Mouse (Mus musculus) C2C12 (cell line): Measurements from ENCODE around the gene Gas6. TPM values are rescaled to one million over a fixed set of nuclear protein-coding genes. Genes with fewer than 3 reads are reported as not detected.
A peak's percentile ranks its signal among the peaks of the same experiment; 100 is the strongest.

ENCODE experiments used
- H3K27me3 ChIP-seq: one replicate; pipeline ENCODE4 v1.6.1; 2011; ENCODE audit not compliant: control insufficient read depth, insufficient read depth, insufficient read length
- H3K36me3 ChIP-seq: one replicate; pipeline ENCODE4 v1.6.1; 2011; ENCODE audit not compliant: control insufficient read depth, insufficient read depth
- H3K4me3 ChIP-seq: one replicate; pipeline ENCODE4 v1.5.1; 2011; ENCODE audit warnings: mild to moderate bottlenecking, control low read depth; ENCODE audit not compliant: poor library complexity, insufficient read depth, severe bottlenecking
- H3K79me2 ChIP-seq: one replicate; pipeline ENCODE4 v1.6.1; 2011; ENCODE audit not compliant: control insufficient read depth, insufficient read depth
- H3K79me3 ChIP-seq: one replicate; pipeline ENCODE4 v1.6.1; 2011; ENCODE audit warnings: low read depth, control low read depth
- H3ac ChIP-seq: one replicate; pipeline ENCODE3; 2011; ENCODE audit warnings: low read depth; ENCODE audit not compliant: control insufficient read depth, insufficient read length
- CEBPB ChIP-seq: IDR thresholded peaks from one replicate; pipeline ENCODE4 v1.6.1; 2011; ENCODE audit warnings: low read depth, mild to moderate bottlenecking, control low read depth, moderate library complexity
- CTCF ChIP-seq: IDR thresholded peaks from one replicate; pipeline ENCODE4 v1.5.1; 2011; ENCODE audit not compliant: control insufficient read depth, insufficient read depth, insufficient read length
- FOSL1 ChIP-seq: IDR thresholded peaks from one replicate; pipeline ENCODE4 v1.8.0; 2011; ENCODE audit warnings: mild to moderate bottlenecking, low read length; ENCODE audit not compliant: poor library complexity, insufficient read depth, severe bottlenecking
- MAX ChIP-seq: IDR thresholded peaks from one replicate; pipeline ENCODE4 v1.6.1; 2011; ENCODE audit warnings: mild to moderate bottlenecking, control low read depth
- MYOD1 ChIP-seq: IDR thresholded peaks from one replicate; pipeline ENCODE4 v1.6.1; 2011; ENCODE audit warnings: low read depth; ENCODE audit not compliant: control insufficient read depth, insufficient read length
- MYOG ChIP-seq: IDR thresholded peaks from one replicate; pipeline ENCODE4 v1.6.1; 2011; ENCODE audit not compliant: control insufficient read depth, insufficient read length; ENCODE audit errors: extremely low read depth
- USF1 ChIP-seq: IDR thresholded peaks from one replicate; pipeline ENCODE4 v1.6.1; 2011; ENCODE audit warnings: low read depth, mild to moderate bottlenecking, control low read depth, moderate library complexity
- polyA plus RNA-seq: library from polyadenylated mRNA; unstranded; fragments of >200 nt; fragmentation: generic; extraction: Trizol; gene quantifications from one replicate; pipeline ENCODE4 v1.2.1, GENCODE M21; 2012; ENCODE audit warnings: missing spikeins

The Gas6 gene
- polyA plus RNA-seq, 1 experiment, result 0.73 TPM

DNA sequence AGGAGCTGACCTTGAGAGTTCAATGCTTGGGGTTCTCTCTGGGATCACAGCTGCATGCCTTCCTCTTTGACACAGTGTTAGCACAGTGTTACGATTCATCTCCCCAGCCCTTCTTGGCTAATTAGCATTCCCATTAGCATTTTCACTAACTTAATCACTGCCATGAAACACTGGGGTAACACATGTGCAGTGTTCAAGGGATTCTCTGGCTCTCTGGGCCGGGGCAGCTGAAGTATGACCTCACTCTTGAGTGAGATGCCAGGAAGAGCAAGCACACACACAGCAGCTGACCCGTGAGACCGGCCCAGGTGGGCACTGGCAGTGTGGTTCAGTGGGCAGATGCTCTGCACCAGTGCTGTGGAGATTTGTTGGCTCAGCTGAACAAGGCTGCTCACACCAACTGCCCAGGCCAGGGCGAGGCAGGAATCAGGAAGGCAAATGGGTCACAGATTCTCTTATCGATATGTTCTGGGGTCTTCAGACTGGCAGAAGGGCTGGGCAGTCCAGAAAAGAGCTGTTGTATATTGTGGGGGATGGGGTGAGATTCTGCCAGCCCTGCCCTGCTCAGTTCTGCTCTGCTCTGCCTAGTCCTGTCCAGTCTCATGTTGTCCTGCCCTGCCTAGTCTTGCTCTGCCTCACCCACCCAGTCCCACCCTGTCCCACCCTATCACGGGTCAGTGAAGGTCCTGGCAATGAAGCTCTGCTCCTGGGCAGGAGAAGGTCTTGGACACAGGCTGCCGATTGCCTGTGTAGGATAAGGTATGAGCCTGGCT lies 39.8 kb downstream of the Gas6 start:
- H3K36me3 ChIP-seq, result no peaks in the 10 kb centered on the region
- H3ac ChIP-seq, result no peak overlapping the region
- no peaks in the 10 kb centered on the region for H3K79me3 ChIP-seq
- no peak for TF ChIP-seq CEBPB
- TF ChIP-seq USF1, result no peak
- no peak for TF ChIP-seq FOSL1
- no peak for TF ChIP-seq MAX
- no peak for TF ChIP-seq MYOD1
- TF ChIP-seq CTCF, result no peak
- no peak for TF ChIP-seq MYOG
- peaks cover 37% of the 10 kb centered on the region for H3K27me3 ChIP-seq
- H3K79me2 ChIP-seq, result no peaks in the 10 kb centered on the region
- H3K4me3 ChIP-seq, result no peak overlapping the region

DNA sequence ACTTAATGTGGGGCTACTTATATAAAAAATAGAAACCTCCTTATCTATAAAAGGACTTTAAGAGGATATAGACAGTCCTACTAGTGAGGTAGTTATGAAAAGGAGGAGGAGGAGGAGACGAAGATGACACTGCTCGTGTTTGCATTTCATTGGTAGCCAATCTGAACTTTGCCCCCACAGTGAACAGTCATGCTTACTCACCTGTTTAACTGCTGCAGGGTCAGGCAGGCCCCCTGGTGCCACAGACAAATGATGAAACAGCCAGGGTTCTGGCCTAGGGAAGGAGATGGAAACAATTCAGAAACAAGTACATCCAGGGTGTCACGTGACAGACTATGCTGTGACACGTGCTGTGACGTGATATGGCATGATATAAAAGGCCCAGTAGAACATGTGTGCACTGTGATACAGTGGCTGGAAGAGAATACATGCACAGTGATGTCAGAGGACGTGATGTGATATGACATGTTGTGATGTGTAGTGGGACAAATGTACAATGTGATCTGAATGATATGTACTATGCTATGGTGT lies 42.5 kb downstream of the Gas6 start:
- peaks cover 27% of the 10 kb centered on the region for H3K27me3 ChIP-seq
- H3K4me3 ChIP-seq, result no peak overlapping the region

DNA sequence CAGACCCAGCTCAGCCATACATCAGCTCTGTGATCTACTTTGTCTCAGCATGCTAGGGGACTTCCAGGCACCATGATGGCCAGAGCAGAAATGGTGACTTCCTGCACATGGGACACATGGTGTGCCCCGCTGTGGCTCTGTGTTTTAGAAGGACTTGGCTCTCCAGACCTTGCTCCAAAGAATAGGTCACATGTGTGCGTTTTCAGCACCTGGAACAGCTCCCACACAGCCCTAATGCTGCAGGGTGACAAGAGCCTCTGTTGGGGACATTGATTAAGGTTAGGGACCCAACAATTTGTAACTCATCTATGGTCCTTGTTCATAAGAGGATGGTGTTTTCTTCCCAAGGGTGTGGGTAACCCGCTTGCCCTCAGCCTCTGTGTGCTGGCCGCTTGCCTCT lies 46.1 kb downstream of the Gas6 start:
- no peak overlapping the region for H3K4me3 ChIP-seq
- H3ac ChIP-seq, result no peak overlapping the region
- H3K79me3 ChIP-seq, result no peaks in the 10 kb centered on the region

More for the DNA sequence above, 42.5 kb downstream of the Gas6 start:
- no peak overlapping the region for H3ac ChIP-seq
- no peaks in the 10 kb centered on the region for H3K79me2 ChIP-seq
- H3K79me3 ChIP-seq, result no peaks in the 10 kb centered on the region
- no peaks in the 10 kb centered on the region for H3K36me3 ChIP-seq
- no peak for TF ChIP-seq CEBPB
- TF ChIP-seq MYOG, result no peak
- TF ChIP-seq MAX, result no peak
- no peak for TF ChIP-seq MYOD1
- TF ChIP-seq CTCF, result no peak
- TF ChIP-seq FOSL1, result no peak
- TF ChIP-seq USF1, result peak; percentile 74

DNA sequence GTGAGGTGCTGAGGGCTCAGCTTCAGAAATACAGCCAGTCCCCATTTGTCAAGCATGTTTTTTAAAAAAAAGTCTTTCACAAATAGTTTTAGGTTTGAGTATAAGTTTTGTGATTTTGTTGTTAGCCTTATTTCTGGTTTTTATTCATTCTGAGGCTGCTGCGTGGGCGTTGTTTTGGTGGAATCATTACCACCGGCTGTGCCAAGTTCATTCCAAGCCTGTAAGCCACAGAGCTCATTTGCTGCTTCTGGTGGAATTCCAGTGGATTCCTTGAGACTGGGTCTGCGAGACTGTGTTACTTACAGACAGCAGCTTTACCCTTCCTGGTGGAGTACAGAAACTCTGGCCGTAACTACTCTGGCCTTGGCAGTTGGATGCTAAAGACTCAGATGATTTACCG lies 47.8 kb downstream of the Gas6 start:
- H3K36me3 ChIP-seq, result no peaks in the 10 kb centered on the region
- H3K27me3 ChIP-seq, result peaks cover 24% of the 10 kb centered on the region
- H3ac ChIP-seq, result no peak overlapping the region
- H3K4me3 ChIP-seq, result no peak overlapping the region
- TF ChIP-seq MAX (no peak), CEBPB (no peak), MYOD1 (no peak), MYOG (no peak), FOSL1 (no peak), CTCF (no peak)
- no peaks in the 10 kb centered on the region for H3K79me3 ChIP-seq
- no peaks in the 10 kb centered on the region for H3K79me2 ChIP-seq

More for the DNA sequence above, 46.1 kb downstream of the Gas6 start:
- TF ChIP-seq FOSL1 (no peak), USF1 (peak; percentile 46)
- Histone ChIP-seq H3K79me2 (no peaks in the 10 kb centered on the region), H3K36me3 (no peaks in the 10 kb centered on the region), H3K27me3 (peaks cover 19% of the 10 kb centered on the region)

DNA sequence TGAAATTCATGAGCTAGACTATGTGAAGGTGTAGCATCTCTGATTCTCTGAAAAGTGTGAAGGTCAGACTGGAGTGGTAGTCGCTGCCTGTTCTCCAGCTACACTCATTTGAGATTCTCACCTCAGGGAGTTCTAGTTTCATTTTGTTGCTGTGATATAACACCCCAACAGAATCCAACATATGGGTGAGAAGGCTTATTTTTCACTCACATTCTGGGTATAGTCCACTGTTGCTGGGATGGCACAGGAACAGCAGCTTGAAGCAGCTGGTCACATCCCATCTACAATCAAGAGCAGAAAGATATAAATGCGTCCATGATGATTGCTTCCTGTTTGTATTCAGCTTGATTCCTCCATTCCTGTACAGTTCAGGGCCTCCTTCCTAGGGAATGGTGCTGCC lies 52.1 kb downstream of the Gas6 start:
- Histone ChIP-seq H3K79me2 (no peaks in the 10 kb centered on the region), H3K4me3 (no peak overlapping the region), H3K27me3 (peaks cover 54% of the 10 kb centered on the region), H3K79me3 (no peaks in the 10 kb centered on the region), H3ac (no peak overlapping the region), H3K36me3 (no peaks in the 10 kb centered on the region)
- TF ChIP-seq CEBPB (no peak), CTCF (no peak), MYOG (no peak), MYOD1 (no peak), USF1 (no peak), FOSL1 (no peak), MAX (no peak)

DNA sequence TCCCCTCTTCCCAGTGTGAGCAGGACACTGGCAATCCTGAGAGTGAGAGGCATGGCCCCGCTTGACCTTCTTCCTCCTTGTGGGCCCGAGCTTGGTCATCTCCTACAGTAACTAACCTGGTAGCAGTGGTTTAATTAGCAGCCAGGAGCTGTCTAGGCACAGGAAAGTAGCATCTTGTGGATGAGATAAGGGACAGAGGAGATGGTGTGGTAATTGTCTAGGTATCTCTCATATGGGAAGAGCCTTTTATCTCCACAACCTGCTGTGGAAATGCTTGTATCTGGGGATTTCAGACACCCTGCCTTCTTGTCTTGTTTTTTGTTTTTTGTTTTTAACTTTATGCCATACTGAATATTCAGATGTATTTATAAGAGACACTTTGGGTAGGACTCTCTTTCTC lies 56.8 kb downstream of the Gas6 start:
- no peak overlapping the region for H3K4me3 ChIP-seq
- no peaks in the 10 kb centered on the region for H3K79me3 ChIP-seq
- H3K27me3 ChIP-seq, result peaks cover 84% of the 10 kb centered on the region
- no peaks in the 10 kb centered on the region for H3K36me3 ChIP-seq
- TF ChIP-seq FOSL1, result no peak
- TF ChIP-seq CEBPB, result no peak
- no peak for TF ChIP-seq USF1
- TF ChIP-seq MYOD1, result no peak
- no peak for TF ChIP-seq MAX
- TF ChIP-seq MYOG, result no peak
- no peak for TF ChIP-seq CTCF
- no peak overlapping the region for H3ac ChIP-seq
- no peaks in the 10 kb centered on the region for H3K79me2 ChIP-seq
